Mouse (Mus musculus) spleen, adult 2 months (tissue): ENCODE data around the gene Kif5c. TPM values are rescaled to one million over a fixed set of nuclear protein-coding genes. Genes with fewer than 3 reads are reported as not detected.

ENCODE experiments used
- DNase-seq, 2 experiments: peaks; one replicate each; pipeline versions ENCODE4 v3.0.0 to v3.0.0-alpha.2; 2012 to 2021; ENCODE audit warnings: low spot score in 2 of 2, low read depth in 1 of 2
- H3K27ac ChIP-seq: fragments of 200-500 bp; 2 replicates; pipeline ENCODE4 v1.5.1; 2012; ENCODE audit warnings: low read length, inconsistent platforms; ENCODE audit not compliant: insufficient read depth
- H3K27me3 ChIP-seq: fragments of 200-500 bp; 2 replicates; pipeline ENCODE4 v1.6.1; 2012; ENCODE audit warnings: mild to moderate bottlenecking, moderate library complexity, low read length, inconsistent platforms; ENCODE audit not compliant: control insufficient read depth, insufficient read depth
- H3K36me3 ChIP-seq: fragments of 200-500 bp; 2 replicates; pipeline ENCODE4 v1.6.1; 2012; ENCODE audit warnings: mild to moderate bottlenecking, low read length, inconsistent platforms; ENCODE audit not compliant: control insufficient read depth, insufficient read depth
- H3K4me1 ChIP-seq: fragments of 200-500 bp; 2 replicates; pipeline ENCODE4 v1.6.1; 2011; ENCODE audit warnings: inconsistent platforms; ENCODE audit not compliant: control insufficient read depth, insufficient read depth, insufficient read length
- H3K4me3 ChIP-seq: fragments of 200-500 bp; 2 replicates; pipeline ENCODE4 v1.5.1; 2011; ENCODE audit warnings: mild to moderate bottlenecking, inconsistent platforms; ENCODE audit not compliant: insufficient read depth, insufficient read length; ENCODE audit errors: extremely low read depth
- CTCF ChIP-seq: fragments of 200-500 bp; IDR thresholded peaks from 2 replicates; pipeline ENCODE4 v1.5.1; 2011; ENCODE audit warnings: mild to moderate bottlenecking, inconsistent platforms; ENCODE audit not compliant: insufficient read depth, insufficient read length, insufficient replicate concordance; ENCODE audit errors: extremely low read depth
- POLR2A ChIP-seq: fragments of 200-500 bp; IDR thresholded peaks from 2 replicates; pipeline ENCODE4 v1.6.1; 2011; ENCODE audit warnings: low read depth, low read length, inconsistent platforms
- WGBS: fragments of 180-500 bp; shearing (Covaris S2); methylation state at CpG from one replicate; pipeline ENCODE4 v1.1.7; 2018; 5-methylcytosine and 5-hydroxymethylcytosine counted together
- polyA plus RNA-seq: library from polyadenylated mRNA; depleted of rRNA; stranded (reverse); fragments of >200 nt; gene quantifications from 2 replicates; pipeline ENCODE4 v1.2.3, GENCODE M21; 2012

Kif5c gene
- polyA plus RNA-seq, 1 experiment: 0.21 TPM

GRCm38 (mm10) chr2:49660375-49660923 is 41.4 kb downstream of the Kif5c start:
- Histone ChIP-seq H3K4me3 (no peak overlapping the region), H3K4me1 (no peaks in the 10 kb centered on the region), H3K27ac (no peak overlapping the region), H3K27me3 (no peaks in the 10 kb centered on the region), H3K36me3 (no peaks in the 10 kb centered on the region)
- WGBS: 93% methylated on average over 12 of the region's 12 CpGs
- TF ChIP-seq CTCF (no peak), POLR2A (no peak)
- no peak for DNase-seq

GRCm38 (mm10) chr2:49661348-49661747 is 42.2 kb downstream of the Kif5c start:
- H3K4me1 ChIP-seq: no peaks in the 10 kb centered on the region
- no peak for DNase-seq
- H3K27ac ChIP-seq: no peak overlapping the region
- H3K4me3 ChIP-seq: no peak overlapping the region
- TF ChIP-seq CTCF (no peak), POLR2A (no peak)
- no peaks in the 10 kb centered on the region for H3K27me3 ChIP-seq
- no peaks in the 10 kb centered on the region for H3K36me3 ChIP-seq

GRCm38 (mm10) chr2:49661872-49662271 is 42.8 kb downstream of the Kif5c start:
- no peak for DNase-seq
- Histone ChIP-seq H3K36me3 (no peaks in the 10 kb centered on the region), H3K4me1 (no peaks in the 10 kb centered on the region), H3K27me3 (no peaks in the 10 kb centered on the region), H3K27ac (no peak overlapping the region), H3K4me3 (no peak overlapping the region)
- 84% methylated on average over 3 of the region's 3 CpGs for WGBS
- TF ChIP-seq POLR2A (no peak), CTCF (no peak)

- Histone ChIP-seq H3K36me3 (no peaks in the 10 kb centered on the region), H3K4me1 (no peaks in the 10 kb centered on the region), H3K27ac (no peak overlapping the region), H3K4me3 (no peak overlapping the region), H3K27me3 (no peaks in the 10 kb centered on the region)
- DNase-seq: no peak
- TF ChIP-seq POLR2A (no peak), CTCF (no peak)
- WGBS: 87% methylated on average over 12 of the region's 12 CpGs
Observed at GRCm38 (mm10) chr2:49671753-49672500, 52.8 kb downstream of the Kif5c start.

- 92% methylated on average over 7 of the region's 7 CpGs for WGBS
- H3K27ac ChIP-seq: no peak overlapping the region
- TF ChIP-seq POLR2A (no peak), CTCF (no peak)
Observed at GRCm38 (mm10) chr2:49672501-49672874, 53.4 kb downstream of the Kif5c start.

GRCm38 (mm10) chr2:49676020-49676419 is 56.9 kb downstream of the Kif5c start:
- 93% methylated on average over 12 of the region's 12 CpGs for WGBS
- Histone ChIP-seq H3K4me3 (no peak overlapping the region), H3K27me3 (no peaks in the 10 kb centered on the region), H3K36me3 (no peaks in the 10 kb centered on the region), H3K4me1 (no peaks in the 10 kb centered on the region), H3K27ac (no peak overlapping the region)
- TF ChIP-seq POLR2A (no peak), CTCF (no peak)
- no peak for DNase-seq

More at GRCm38 (mm10) chr2:49672501-49672874, 53.4 kb downstream of the Kif5c start:
- H3K4me1 ChIP-seq: no peaks in the 10 kb centered on the region
- no peaks in the 10 kb centered on the region for H3K27me3 ChIP-seq
- no peak overlapping the region for H3K4me3 ChIP-seq
- no peak for DNase-seq
- no peaks in the 10 kb centered on the region for H3K36me3 ChIP-seq

- DNase-seq: no peak
- Histone ChIP-seq H3K4me1 (no peaks in the 10 kb centered on the region), H3K27me3 (no peaks in the 10 kb centered on the region), H3K27ac (no peak overlapping the region), H3K4me3 (no peak overlapping the region), H3K36me3 (no peaks in the 10 kb centered on the region)
- no peak for TF ChIP-seq CTCF
- no peak for TF ChIP-seq POLR2A
- 73% methylated on average over 7 of the region's 7 CpGs for WGBS
Observed at GRCm38 (mm10) chr2:49678386-49678785, 59.3 kb downstream of the Kif5c start.
